Mouse (Mus musculus): Measurements from ENCODE around the gene Ppp1r15a. TPM values are rescaled to one million over a fixed set of nuclear protein-coding genes. Genes with fewer than 3 reads are reported as not detected.

The Ppp1r15a gene
- polyA plus RNA-seq (2015; fragmentation: Nextera tagmentation; extraction: Ambion mirVana): 21.4 and 21.9 TPM in 2 replicates

- no peak for TF ChIP-seq CTCF (IDR thresholded peaks at IDR 0.05; ENCODE audit: low read depth)
- peak within 1 kb of the TSS; percentile 84 for H3K4me3 ChIP-seq (replicated peaks; ENCODE audit: low read depth, low read length)
- no peaks in the 10 kb centered on the region for H3K27me3 ChIP-seq (ENCODE audit: insufficient read depth, low read length)
- H3K27ac ChIP-seq: peak within 1 kb of the TSS; percentile 97
- H3K4me2 ChIP-seq (ENCODE audit: low read length): peak within 1 kb of the TSS; percentile 90
- under 1% methylated on average over 54 of the region's 54 CpGs for WGBS
- peaks cover 39% of the 10 kb centered on the region for H3K4me1 ChIP-seq (replicated peaks; ENCODE audit: insufficient read depth, low read length)
- 0 out of 2 replicates have a peak, but pooled peaks cover 8% of the 10 kb centered on the region for H3K36me3 ChIP-seq (ENCODE audit: insufficient read depth, low read length)
- DNase-seq (ENCODE audit: low spot score): peak; percentile 96
- H3K9ac ChIP-seq (ENCODE audit: low read depth, low read length): peak within 1 kb of the TSS; percentile 93
- ATAC-seq (replicated peaks; ENCODE audit: low FRiP score, low read depth): peak; percentile 91
- H3K9me3 ChIP-seq (replicated peaks; ENCODE audit: low read length): no peaks in the 10 kb centered on the region
Measured at GRCm38 (mm10) chr7:45525809-45526473, at the start of gene Ppp1r15a, which contains the start of gene Plekha4. Gene Ppp1r15a (minus strand): TSS chr7:45526268. Gene Plekha4 (plus strand): TSS chr7:45526330.

GRCm38 (mm10) chr7:45574472-45575379 lies 48.7 kb upstream of the Ppp1r15a start:
- peak overlapping the region; percentile 15 for H3K4me3 ChIP-seq (replicated peaks; ENCODE audit: low read depth, low read length)
- TF ChIP-seq CTCF (IDR thresholded peaks at IDR 0.05; ENCODE audit: low read depth): no peak

GRCm38 (mm10) chr7:45573954-45574353 lies 47.9 kb upstream of the Ppp1r15a start:
- H3K4me3 ChIP-seq (replicated peaks; ENCODE audit: low read depth, low read length): peak overlapping the region; percentile 15; the same call in 1 of the 2 replicates
- H3K27ac ChIP-seq: peak overlapping the region; percentile 85
- WGBS: 44% methylated on average over 8 of the region's 8 CpGs
- ATAC-seq (replicated peaks; ENCODE audit: low FRiP score, low read depth) (no peak), DNase-seq (ENCODE audit: low spot score) (no peak)
- peaks cover 18% of the 10 kb centered on the region; the same call in 1 of the 2 replicates for H3K36me3 ChIP-seq (ENCODE audit: insufficient read depth, low read length)
- no peak overlapping the region for H3K9ac ChIP-seq (ENCODE audit: low read depth, low read length)
- no peaks in the 10 kb centered on the region for H3K9me3 ChIP-seq (replicated peaks; ENCODE audit: low read length)
- no peak for TF ChIP-seq CTCF (IDR thresholded peaks at IDR 0.05; ENCODE audit: low read depth)
- no peaks in the 10 kb centered on the region for H3K27me3 ChIP-seq (ENCODE audit: insufficient read depth, low read length)
- peak overlapping the region; percentile 41 for H3K4me2 ChIP-seq (ENCODE audit: low read length)
- H3K4me1 ChIP-seq (replicated peaks; ENCODE audit: insufficient read depth, low read length): peaks cover 33% of the 10 kb centered on the region

More at GRCm38 (mm10) chr7:45574472-45575379, 48.7 kb upstream of the Ppp1r15a start:
- peak overlapping the region; percentile 35; the same call in 1 of the 2 replicates for H3K9ac ChIP-seq (ENCODE audit: low read depth, low read length)
- no peaks in the 10 kb centered on the region for H3K27me3 ChIP-seq (ENCODE audit: insufficient read depth, low read length)
- H3K36me3 ChIP-seq (ENCODE audit: insufficient read depth, low read length): peaks cover 18% of the 10 kb centered on the region; the same call in 1 of the 2 replicates
- peaks cover 33% of the 10 kb centered on the region for H3K4me1 ChIP-seq (replicated peaks; ENCODE audit: insufficient read depth, low read length)
- WGBS: 46% methylated on average over 15 of the region's 15 CpGs
- ATAC-seq (replicated peaks; ENCODE audit: low FRiP score, low read depth) (peak; percentile 65), DNase-seq (ENCODE audit: low spot score) (peak; percentile 60)
- H3K4me2 ChIP-seq (ENCODE audit: low read length): peak overlapping the region; percentile 41
- H3K27ac ChIP-seq: peak overlapping the region; percentile 85
- no peaks in the 10 kb centered on the region for H3K9me3 ChIP-seq (replicated peaks; ENCODE audit: low read length)

GRCm38 (mm10) chr7:45571966-45572365 lies 45.9 kb upstream of the Ppp1r15a start:
- no peak overlapping the region for H3K4me3 ChIP-seq (replicated peaks; ENCODE audit: low read depth, low read length)
- H3K4me2 ChIP-seq (ENCODE audit: low read length): peak overlapping the region; percentile 84
- DNase-seq (ENCODE audit: low spot score) (no peak), ATAC-seq (replicated peaks; ENCODE audit: low FRiP score, low read depth) (no peak)
- H3K9ac ChIP-seq (ENCODE audit: low read depth, low read length): no peak overlapping the region
- WGBS: 45% methylated on average over 1 of the region's 1 CpGs
- peaks cover 33% of the 10 kb centered on the region for H3K4me1 ChIP-seq (replicated peaks; ENCODE audit: insufficient read depth, low read length)
- TF ChIP-seq CTCF (IDR thresholded peaks at IDR 0.05; ENCODE audit: low read depth): no peak
- H3K27ac ChIP-seq: no peak overlapping the region
- no peaks in the 10 kb centered on the region for H3K9me3 ChIP-seq (replicated peaks; ENCODE audit: low read length)
- H3K27me3 ChIP-seq (ENCODE audit: insufficient read depth, low read length): no peaks in the 10 kb centered on the region
- peaks cover 13% of the 10 kb centered on the region; the same call in 1 of the 2 replicates for H3K36me3 ChIP-seq (ENCODE audit: insufficient read depth, low read length)

GRCm38 (mm10) chr7:45570103-45570741 lies 44.2 kb upstream of the Ppp1r15a start, which contains the start of gene Bcat2:
Gene Bcat2 (plus strand): TSS chr7:45570153.
- Histone ChIP-seq H3K4me1 (replicated peaks; ENCODE audit: insufficient read depth, low read length) (peaks cover 28% of the 10 kb centered on the region), H3K9me3 (replicated peaks; ENCODE audit: low read length) (no peaks in the 10 kb centered on the region), H3K36me3 (ENCODE audit: insufficient read depth, low read length) (no peaks in the 10 kb centered on the region), H3K4me3 (replicated peaks; ENCODE audit: low read depth, low read length) (peak within 1 kb of the TSS; percentile 70), H3K27me3 (ENCODE audit: insufficient read depth, low read length) (no peaks in the 10 kb centered on the region), H3K9ac (ENCODE audit: low read depth, low read length) (peak within 1 kb of the TSS; percentile 80), H3K27ac (peak within 1 kb of the TSS; percentile 92), H3K4me2 (ENCODE audit: low read length) (peak within 1 kb of the TSS; percentile 84)
- ATAC-seq (replicated peaks; ENCODE audit: low FRiP score, low read depth) (peak; percentile 44), DNase-seq (ENCODE audit: low spot score) (peak; percentile 81)
- TF ChIP-seq CTCF (IDR thresholded peaks at IDR 0.05; ENCODE audit: low read depth): no peak
- WGBS: under 1% methylated on average over 42 of the region's 42 CpGs

All from kidney, postnatal 0 days (tissue).